Mouse (Mus musculus) heart, adult 11 months (tissue): ENCODE results near the gene Shmt2.

Experiments
- DNase-seq: peaks from one replicate; pipeline ENCODE4 v3.0.0; 2022

The Shmt2 gene

GRCm38 (mm10) chr10:127522088-127522581 is at the start of gene Shmt2:
Gene Shmt2, minus strand, starts transcription at chr10:127522444.
- peak; percentile 98 for DNase-seq

GRCm38 (mm10) chr10:127570937-127571641 is 48.8 kb upstream of the Shmt2 start:
- no peak for DNase-seq

DNA sequence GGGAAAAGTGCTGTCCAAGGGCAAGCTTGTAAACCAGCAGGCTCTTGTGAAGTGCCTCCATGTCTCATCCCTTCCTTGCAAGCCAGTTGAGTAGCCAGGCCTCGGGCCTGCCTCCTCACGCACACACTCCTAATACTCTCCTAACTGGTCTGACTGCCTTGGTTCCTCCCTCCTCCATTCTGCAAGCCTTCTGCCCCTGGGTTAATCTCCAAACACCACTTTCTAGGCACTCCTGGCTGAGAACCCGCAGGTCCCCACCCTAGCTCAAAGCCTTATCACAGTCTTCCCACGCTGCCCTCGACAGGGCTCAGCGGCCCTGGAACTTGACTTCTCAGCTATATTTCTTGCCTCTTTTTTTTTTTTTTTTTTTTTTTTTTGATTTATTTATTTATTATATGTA is 48.1 kb upstream of the Shmt2 start:
- no peak for DNase-seq

- peak; percentile 98 for DNase-seq
Measured at GRCm38 (mm10) chr10:127569450-127569849, 47.2 kb upstream of the Shmt2 start.

- no peak for DNase-seq
Measured at GRCm38 (mm10) chr10:127566553-127567326, 44.5 kb upstream of the Shmt2 start.

DNA sequence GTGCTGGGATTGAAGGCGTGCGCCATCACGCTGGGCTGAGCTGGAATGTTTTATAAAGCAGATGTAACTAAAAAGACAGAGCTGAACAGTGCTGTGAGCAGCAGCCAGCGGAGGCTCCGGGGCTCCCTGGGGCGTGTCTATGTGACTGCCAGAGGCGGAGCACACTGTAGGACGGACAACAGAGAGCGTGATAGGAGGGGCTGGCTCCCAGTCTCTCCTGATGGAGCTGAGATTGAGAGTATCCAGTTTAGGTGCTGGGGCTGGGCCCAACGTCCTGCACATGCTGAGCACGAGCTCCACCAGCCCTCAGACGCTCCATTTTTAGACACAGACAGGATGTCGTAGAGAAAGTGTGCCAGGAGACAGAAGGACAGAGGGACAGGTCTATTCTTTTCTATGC is 42.1 kb upstream of the Shmt2 start:
- peak; percentile 96 for DNase-seq

GRCm38 (mm10) chr10:127563840-127564239 is 41.6 kb upstream of the Shmt2 start:
- DNase-seq = no peak

GRCm38 (mm10) chr10:127561145-127561544 is 38.9 kb upstream of the Shmt2 start:
- no peak for DNase-seq

- no peak for DNase-seq
Measured at GRCm38 (mm10) chr10:127557397-127557796, 35.2 kb upstream of the Shmt2 start.

DNA sequence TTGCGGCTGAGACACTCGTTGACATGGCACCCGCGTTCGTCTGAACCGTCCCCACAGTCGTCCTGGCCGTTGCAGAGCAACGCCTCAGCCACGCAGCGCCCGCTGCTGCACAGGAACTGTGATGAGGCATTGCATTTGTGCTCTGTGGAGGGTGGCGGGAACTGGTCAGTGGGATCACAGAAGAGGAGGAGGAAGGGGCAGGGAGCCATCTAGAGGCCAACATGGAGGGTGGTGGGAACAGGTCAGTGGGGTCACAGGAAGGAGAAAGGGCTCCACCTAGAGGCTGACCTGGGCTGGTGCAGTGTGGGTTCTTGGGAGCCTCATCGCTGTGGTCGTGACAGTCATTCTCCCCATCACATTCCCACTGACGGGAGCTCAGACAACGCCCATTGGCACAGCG is 33.5 kb upstream of the Shmt2 start:
- no peak for DNase-seq

GRCm38 (mm10) chr10:127549892-127550291 is 27.6 kb upstream of the Shmt2 start:
- DNase-seq = peak; percentile 91

GRCm38 (mm10) chr10:127548236-127548635 is 26.0 kb upstream of the Shmt2 start:
- no peak for DNase-seq

DNA sequence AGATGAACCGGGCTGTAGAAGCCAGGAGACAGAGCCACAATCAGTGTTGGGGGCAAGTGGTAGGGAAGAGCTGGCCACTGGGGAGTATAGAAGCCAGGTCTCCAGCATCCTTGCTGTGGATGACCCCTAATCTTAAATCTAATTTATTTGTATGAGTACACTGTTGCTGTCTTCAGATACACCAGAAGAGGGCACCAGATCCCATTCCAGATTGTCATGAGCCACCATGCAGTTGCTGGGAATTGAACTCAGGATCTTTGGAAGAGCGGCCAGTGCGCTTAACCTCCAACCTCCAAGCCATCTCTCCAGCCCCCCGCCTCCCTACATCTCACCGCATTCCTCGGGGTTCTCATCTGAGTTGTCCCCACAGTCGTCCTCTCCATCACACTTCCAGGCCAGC is 24.3 kb upstream of the Shmt2 start:
- no peak for DNase-seq

- DNase-seq = no peak
Measured at GRCm38 (mm10) chr10:127544375-127544774, 22.1 kb upstream of the Shmt2 start.

DNA sequence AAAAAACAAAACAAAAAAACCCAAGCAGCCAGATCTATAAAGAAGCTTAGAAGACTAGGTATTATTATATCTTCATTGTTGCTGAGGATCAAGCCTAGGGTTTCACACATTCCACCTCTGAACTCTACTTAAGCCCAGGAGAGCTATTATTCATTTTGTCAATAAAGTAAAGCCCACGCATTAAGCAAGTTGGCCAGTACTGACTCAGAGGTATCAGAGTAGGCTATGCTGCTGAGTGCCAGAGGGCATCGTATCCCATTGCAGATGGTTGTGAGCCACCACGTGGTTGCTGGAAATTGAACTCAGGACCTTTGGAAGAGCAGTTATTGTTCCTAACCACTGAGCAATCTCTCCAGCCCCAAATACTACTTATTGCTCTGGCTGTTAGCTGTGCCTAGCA is 21.7 kb upstream of the Shmt2 start:
- no peak for DNase-seq

DNA sequence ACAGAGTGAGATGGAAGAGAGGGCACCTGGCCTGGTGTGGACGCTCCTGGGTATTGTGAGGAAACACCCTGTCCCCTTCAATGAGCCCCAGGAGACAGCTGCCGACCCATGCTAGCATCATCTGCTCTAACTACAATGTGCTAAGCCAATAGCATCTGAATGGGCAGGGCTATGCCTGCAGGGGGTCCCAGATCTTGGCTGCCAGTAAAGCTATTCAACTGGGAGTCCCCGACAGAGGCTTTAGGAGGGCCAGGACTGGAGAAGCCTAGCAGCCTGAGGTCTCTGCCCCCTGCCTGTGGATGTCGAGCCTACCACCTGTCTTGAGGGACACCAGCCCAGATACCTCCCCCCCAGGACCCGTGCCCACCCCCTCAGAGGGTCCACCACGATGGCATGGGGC is 20.5 kb upstream of the Shmt2 start:
- no peak for DNase-seq

DNA sequence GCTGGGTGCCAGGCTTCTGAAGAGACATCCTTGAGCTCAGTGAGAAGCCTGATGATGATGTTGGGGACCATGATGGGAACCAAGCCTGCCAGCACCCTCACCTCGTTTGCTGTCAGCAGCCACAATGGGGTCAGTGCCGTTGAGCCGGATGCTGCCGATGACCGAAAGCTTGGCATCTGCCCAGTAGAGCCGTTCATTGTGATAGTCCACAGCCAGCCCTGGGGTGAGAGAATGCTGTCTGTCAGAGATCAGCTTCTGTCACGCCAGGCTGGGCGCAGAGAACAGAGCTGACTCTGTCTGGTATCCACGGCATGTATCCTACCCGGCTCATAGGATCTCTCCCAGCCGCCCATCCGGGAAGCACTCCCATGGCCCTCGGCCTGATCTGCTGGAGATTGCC is 19.8 kb upstream of the Shmt2 start:
- DNase-seq = peak; percentile 95

- DNase-seq = peak; percentile 91
Measured at GRCm38 (mm10) chr10:127541510-127541909, 19.3 kb upstream of the Shmt2 start.

DNA sequence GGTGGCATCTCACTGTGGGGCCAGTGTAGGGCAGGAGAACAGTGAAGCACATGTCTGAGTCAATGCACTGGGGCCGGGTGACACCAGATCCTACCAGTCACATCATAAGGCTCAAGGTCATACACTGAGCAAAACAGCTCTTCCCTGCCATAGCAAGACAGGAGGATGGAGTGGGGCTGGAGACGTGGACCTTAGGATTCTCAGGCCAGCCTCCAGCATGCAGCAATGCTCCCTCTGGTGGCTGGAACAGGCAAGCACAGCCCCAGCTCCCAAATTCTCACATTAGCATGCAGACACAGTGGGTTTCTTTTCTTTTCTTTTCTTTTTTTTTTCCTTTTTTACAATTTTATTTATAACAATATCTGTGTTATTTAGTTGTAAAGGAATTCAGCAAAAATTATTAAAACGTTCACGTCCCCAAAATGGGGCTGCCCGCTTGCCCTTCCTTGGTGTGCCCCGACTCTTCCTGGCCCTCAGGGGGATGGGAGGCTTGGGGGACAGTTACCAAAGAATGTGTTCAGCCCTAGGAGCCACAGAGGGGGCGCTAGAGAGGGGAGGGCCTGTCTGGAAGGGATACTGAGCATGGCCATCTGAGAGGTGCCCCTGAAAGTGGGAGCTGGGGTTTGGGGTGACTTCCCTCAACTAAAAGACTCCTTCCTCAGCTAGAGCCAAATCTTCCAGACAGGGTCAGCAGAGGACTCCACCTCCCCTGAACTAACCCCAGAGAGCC is 15.8 kb upstream of the Shmt2 start:
- peak; percentile 97 for DNase-seq

DNA sequence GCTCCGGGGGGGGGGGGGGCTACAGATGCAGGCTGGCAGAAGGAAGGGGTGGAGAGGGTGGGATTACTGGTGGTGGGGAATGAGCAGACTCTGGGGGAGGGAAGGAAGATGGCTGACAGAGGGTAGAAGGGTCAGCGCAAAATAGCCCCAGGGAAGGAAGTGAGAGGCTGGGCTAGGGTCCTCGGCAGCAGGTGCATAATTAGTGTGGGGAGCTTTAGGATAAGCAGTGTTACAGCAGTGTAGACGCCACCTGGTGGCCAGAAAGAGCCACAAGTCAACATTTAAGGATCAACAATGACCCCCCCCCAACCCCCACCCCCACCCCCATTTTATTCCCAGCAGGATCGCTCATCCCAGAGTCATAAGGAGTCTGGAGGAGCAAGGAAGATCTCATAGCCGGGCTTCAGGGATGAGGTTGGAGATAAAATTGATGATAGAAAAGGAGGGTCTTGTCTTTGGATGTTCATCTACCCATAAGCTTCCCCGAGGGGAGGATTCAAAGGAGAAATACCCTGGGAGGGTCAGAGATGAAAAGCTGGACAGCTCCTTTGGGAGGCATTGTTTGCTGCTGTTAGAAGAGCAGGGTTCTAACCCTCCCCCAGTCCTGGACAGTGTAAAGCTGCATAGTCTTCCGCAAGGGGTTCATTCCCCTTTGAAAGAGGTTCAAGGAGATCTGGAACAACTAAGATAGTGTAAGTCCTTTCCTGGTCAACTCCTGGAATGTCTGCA is 14.5 kb upstream of the Shmt2 start:
- DNase-seq = no peak

DNA sequence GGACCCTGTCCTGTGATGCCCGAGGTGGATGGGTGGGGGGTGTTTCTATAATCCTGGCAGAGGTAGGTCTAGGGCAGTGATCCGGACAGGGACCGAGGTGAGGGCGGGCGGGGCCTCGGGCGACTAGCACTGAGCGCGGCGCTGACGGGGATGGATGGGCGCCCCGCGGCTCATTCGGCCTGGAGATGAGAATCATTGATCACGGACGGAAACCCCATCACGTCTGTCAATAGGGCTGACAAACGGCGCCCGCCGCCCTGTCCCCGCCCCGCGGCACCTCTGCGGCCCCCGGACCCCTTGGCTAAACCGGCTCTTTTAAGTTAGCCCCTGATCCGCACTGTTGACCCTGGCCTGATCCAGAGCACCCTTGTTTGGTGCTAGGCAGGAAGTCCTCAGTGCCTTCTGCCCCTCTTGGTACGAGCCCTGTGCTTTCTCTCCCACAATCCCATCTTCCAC is 12.7 kb upstream of the Shmt2 start:
- DNase-seq = no peak

- DNase-seq = no peak
Measured at GRCm38 (mm10) chr10:127534036-127534928, 12.0 kb upstream of the Shmt2 start, which contains the start of gene Nxph4. Gene Nxph4, minus strand, starts transcription at chr10:127534559.
